Comparison of ENCODE assay signal across 7 mouse cellular contexts in genomic region chr2:65668437-65669135, GRCm38 (mm10). TPM values are rescaled to one million over a fixed set of nuclear protein-coding genes. Genes with fewer than 3 reads are reported as not detected.
DNase-seq lines count a peak whose midpoint lies in the region; ATAC-seq and TF ChIP-seq lines count a peak whose summit lies in the region.

No protein-coding gene starts in this region.

- H3K27me3 ChIP-seq in intestine, postnatal 0 days (replicated peaks; ENCODE audit: control insufficient read depth, insufficient read depth, low read length) = no peaks in the 10 kb centered on the region
- H3K27me3 ChIP-seq in midbrain, embryonic 10.5 days (ENCODE audit: low read depth, poor library complexity, severe bottlenecking) = no peaks in the 10 kb centered on the region

- H3K9ac ChIP-seq in intestine, postnatal 0 days (ENCODE audit: low read depth, low read length) = no peak overlapping the region

- peak; percentile 57 for ATAC-seq in intestine, postnatal 0 days

- WGBS in intestine, postnatal 0 days = 17% methylated on average over 12 of the region's 12 CpGs
- WGBS in midbrain, embryonic 10.5 days = 19% methylated on average over 12 of the region's 12 CpGs

- peak; percentile 75 for TF ChIP-seq CTCF in intestine, postnatal 0 days (IDR thresholded peaks at IDR 0.05; ENCODE audit: low read depth)

- H3K27ac ChIP-seq in intestine, postnatal 0 days (ENCODE audit: low read depth, low read length) = no peak overlapping the region
- peak overlapping the region; percentile 70 for H3K27ac ChIP-seq in midbrain, embryonic 10.5 days (replicated peaks)

- H3K4me1 ChIP-seq in intestine, postnatal 0 days (replicated peaks; ENCODE audit: control insufficient read depth, insufficient read depth, low read length) = no peaks in the 10 kb centered on the region
- H3K4me1 ChIP-seq in midbrain, embryonic 10.5 days = peaks cover 27% of the 10 kb centered on the region

- intact Hi-C loops in left cerebral cortex, postnatal 36 days (cut with DNase I) = loop anchor here (1.0 to 5.0 kb wide), 2 partner anchors 48 to 256 kb away; partner anchors contain the start of gene Scn2a

- H3K4me2 ChIP-seq in intestine, postnatal 0 days (replicated peaks; ENCODE audit: low read depth) = peak overlapping the region; percentile 64

- H3K4me3 ChIP-seq in intestine, postnatal 0 days (ENCODE audit: low read depth, low read length) = peak overlapping the region; percentile 30
- peak overlapping the region; percentile 41 for H3K4me3 ChIP-seq in midbrain, embryonic 10.5 days

- H3K36me3 ChIP-seq in intestine, postnatal 0 days (ENCODE audit: control insufficient read depth, insufficient read depth) = no peaks in the 10 kb centered on the region
- H3K36me3 ChIP-seq in midbrain, embryonic 10.5 days = no peaks in the 10 kb centered on the region

- no peaks in the 10 kb centered on the region for H3K9me3 ChIP-seq in intestine, postnatal 0 days (ENCODE audit: control insufficient read depth)
- no peaks in the 10 kb centered on the region for H3K9me3 ChIP-seq in midbrain, embryonic 10.5 days (replicated peaks)

- DNase-seq in adrenal gland, postnatal 10 days = peak; percentile 65
- DNase-seq in embryo, embryonic 11 days = peak; percentile 93
- peak; percentile 96 for DNase-seq in heart, adult 11 months
- DNase-seq in left cerebral cortex, postnatal 36 days (ENCODE audit: low spot score in 2 of 2) = peak; percentile 72 to 78
- peak; percentile 84 for DNase-seq in midbrain, embryonic 10.5 days (ENCODE audit: low spot score)
- DNase-seq in skeletal muscle tissue, adult 2 months (ENCODE audit: low read depth, low spot score) = peak; percentile 54

RNA-seq across cellular contexts. Expression of gene Scn2a, which starts 48.0 kb away (rescaled TPM):
- total RNA-seq in adrenal gland, postnatal 10 days (2021) = 1 to 10 TPM; 1.1 to 2.6 TPM
- 0.69 and 1.3 TPM in 2 replicates for polyA plus RNA-seq in intestine, postnatal 0 days (2015; fragmentation: Nextera tagmentation; extraction: Ambion mirVana)
- 100 to 1,000 TPM; 299 to 321 TPM for total RNA-seq in left cerebral cortex, postnatal 36 days (2021)
- polyA plus RNA-seq in midbrain, embryonic 10.5 days (2016; fragmentation: Nextera tagmentation; extraction: Ambion mirVana) = 3.2 and 5.5 TPM in 2 replicates

Comparison
In these comparisons a context has a peak if more than half of its experiments do, and no peak if none do; other contexts are left out.
1. RNA of gene Scn2a, which starts 48.0 kb away (total RNA-seq): 299 to 321 TPM in left cerebral cortex, postnatal 36 days; 1.1 to 2.6 TPM in adrenal gland, postnatal 10 days; every median in the first group is over 10 times any median in the second.
2. Peak in every context shown above with its lines, with median percentiles within 50 percentile points of each other: DNase-seq.